Mouse (Mus musculus) stomach, postnatal 0 days (tissue): Measurements from ENCODE around the gene Rtraf.

ENCODE experiments used
- CTCF ChIP-seq: IDR thresholded peaks from 2 replicates; pipeline ENCODE4 v1.5.1; 2016; ENCODE audit warnings: antibody characterized with exemption, low read depth, mild to moderate bottlenecking, moderate library complexity
- EP300 ChIP-seq: optimal IDR thresholded peaks from 2 replicates; pipeline ENCODE3; 2016; ENCODE audit warnings: antibody characterized with exemption

DNA sequence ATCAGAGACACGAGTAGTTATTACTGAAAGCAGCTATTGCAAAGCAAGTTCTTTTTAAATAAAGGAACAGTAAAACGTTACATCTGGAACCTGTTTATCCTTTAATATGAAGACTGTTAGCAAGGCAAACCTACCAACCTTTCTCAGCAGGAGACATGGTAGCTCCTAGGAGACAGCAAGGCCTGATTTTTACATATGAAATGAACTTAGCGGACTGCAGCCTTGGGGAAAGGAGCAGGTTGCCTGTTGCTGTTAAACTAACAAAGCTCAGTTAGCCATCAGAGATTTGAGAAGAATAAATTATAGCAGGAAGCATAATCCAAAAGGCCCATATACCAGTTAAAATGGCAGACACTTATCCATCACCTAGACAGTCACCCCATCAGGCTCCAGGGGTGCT, 29.8 kb upstream of the Rtraf start:
- TF ChIP-seq CTCF, result no peak
- TF ChIP-seq EP300, result no peak
